Mouse (Mus musculus): ENCODE measurements at regions not wholly inside any gene's neighbourhood (a gene's known extent, or its start where the extent isn't known, plus 50 kb on each side); places are given as distances from the start of the nearest gene placed in this dataset.

- ATAC-seq (replicated peaks; ENCODE audit: low FRiP score, low TSS enrichment, poor library complexity, severe bottlenecking): no peak
Observed at GRCm38 (mm10) chr10:117896911-117897643, 51.2 kb upstream of the Rap1b start.

- no peak for ATAC-seq (replicated peaks; ENCODE audit: low FRiP score, low TSS enrichment, poor library complexity, severe bottlenecking)
Observed at GRCm38 (mm10) chr10:117897766-117898165, 51.9 kb upstream of the Rap1b start.

DNA sequence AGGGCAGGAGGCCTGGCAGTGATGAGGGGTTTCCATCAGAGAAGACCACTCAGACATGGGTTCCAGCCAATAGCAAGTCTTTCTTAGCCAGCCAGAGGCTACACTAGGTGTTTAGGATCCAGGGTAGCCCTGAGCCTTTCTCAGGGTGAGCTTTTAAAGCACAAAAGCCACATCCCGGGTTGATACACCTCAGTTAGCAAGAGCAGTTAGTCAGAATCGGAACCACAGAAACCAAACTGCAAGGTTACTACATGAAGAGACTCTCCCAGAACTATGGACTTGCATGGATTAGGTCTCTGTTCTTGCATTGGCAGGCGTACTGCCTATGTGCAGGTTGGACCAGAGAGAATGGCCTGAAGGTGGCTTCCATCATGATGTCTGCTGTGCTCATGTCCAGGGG, 52.6 kb upstream of the Rap1b start:
- no peak for ATAC-seq (replicated peaks; ENCODE audit: low FRiP score, low TSS enrichment, poor library complexity, severe bottlenecking)

DNA sequence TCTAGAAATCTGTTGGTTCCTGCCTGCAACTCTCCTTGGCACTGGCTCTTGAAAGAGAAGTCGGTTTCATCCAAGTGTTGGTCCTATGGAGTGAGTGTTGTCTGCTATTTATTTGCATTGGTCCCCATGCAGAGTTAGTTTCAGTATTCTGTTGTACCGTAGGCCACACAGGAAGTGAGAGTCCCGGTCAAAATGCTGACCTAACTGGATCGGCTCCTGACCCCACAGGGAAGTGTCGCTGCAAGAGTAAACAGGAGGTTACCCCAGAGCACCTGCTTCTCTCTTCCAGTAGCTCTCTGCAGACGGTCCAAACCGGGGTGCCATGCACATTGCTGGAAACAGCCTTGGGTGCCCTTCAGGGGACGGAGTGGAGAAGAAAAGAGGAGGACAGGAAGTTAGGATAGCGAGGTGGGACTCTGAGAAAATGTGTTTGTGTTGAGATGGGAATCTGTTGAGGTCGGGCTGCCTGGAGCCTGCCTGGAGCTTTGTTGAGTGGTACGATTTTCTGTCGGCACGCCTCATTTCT, 53.6 kb upstream of the Rap1b start:
- ATAC-seq (replicated peaks; ENCODE audit: low FRiP score, low TSS enrichment, poor library complexity, severe bottlenecking): 0 out of 2 replicates have a peak, but pooled peaks have one; percentile 33

DNA sequence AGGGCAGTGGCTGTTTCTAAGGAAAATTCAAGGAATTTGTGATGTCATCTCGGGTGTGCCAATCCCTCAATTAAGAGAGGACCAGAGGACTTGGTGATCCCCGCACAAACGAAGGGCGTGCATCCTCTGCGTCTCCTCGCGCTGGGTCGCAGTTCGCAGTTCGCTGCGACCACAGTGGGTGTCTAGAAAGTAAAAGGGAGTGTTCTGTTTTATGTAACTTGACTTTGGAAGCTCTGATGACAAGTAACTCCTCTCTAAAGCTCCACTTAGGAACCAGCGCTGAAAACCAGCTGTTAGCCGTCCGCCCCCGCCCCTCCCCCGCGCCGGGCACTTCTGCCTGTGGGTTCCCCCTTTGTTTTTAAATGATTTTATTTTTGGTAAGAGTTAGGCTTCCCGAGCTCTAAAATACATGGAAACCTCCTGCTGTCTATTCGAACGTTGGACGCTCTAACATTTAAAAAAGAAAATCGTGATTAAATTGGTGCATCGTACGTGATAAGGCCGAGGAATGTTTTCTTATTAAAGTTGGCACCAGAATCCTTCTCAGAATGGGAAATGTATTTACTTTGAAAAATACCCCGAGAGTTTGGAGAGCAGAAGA, 59.9 kb upstream of the Rap1b start:
- peak; percentile 14; the same call in 1 of the 2 replicates for ATAC-seq (replicated peaks; ENCODE audit: low FRiP score, low TSS enrichment, poor library complexity, severe bottlenecking)

DNA sequence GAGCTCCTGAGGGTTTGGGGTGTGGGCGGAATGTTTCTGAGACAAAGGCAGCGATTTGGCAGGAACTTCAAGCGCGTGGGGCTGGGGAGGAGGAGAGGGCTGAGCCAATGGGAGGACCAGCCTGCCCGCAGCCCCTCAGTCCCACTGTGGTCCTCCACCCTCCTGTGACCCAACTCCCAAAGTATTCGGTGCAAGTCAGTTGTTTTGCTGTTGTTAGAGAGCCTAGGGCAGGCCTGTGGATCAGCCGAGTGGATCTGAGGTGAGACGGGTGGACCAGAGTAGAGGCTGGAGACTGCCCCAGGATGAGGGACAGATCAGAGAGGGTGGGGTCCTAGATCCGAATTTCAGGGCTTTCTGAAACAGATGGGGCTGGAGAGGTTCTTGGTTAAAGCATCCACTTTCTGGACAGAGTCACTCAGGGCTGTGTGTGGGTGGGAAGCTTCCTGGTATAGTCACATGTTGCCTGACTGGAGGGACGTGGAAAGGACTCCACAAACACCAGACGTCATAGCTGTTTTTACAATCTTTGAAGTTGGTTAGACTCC, 60.5 kb upstream of the Rap1b start:
- ATAC-seq (replicated peaks; ENCODE audit: low FRiP score, low TSS enrichment, poor library complexity, severe bottlenecking): peak; percentile 40

DNA sequence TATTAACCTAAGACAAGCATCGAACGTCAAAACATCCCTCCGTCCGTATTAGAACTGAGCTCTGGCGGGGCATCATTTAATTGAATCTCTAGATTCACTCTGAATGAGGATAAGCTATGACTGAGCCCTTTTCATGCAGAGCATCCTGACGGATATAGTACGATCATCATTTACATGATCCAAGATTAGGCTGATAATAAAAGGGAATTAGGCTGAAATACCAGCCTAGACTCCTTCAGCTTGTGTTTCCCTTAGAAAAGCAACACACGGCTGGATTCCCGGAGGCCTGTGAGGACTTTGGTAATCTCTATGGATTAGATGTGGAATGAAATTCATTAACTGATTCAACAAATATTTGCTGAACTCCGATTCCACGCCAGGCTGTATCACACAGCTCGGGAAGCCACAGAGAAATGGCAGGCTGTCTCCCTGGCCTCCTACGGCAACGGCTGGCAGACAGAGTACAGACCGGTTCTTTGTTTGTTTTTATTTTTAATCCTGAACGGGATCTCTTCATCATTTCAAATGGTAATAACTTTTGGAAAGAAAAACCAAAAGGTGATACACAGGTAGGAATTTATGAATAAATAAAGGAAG, 62.3 kb upstream of the Rap1b start:
- no peak for ATAC-seq (replicated peaks; ENCODE audit: low FRiP score, low TSS enrichment, poor library complexity, severe bottlenecking)

DNA sequence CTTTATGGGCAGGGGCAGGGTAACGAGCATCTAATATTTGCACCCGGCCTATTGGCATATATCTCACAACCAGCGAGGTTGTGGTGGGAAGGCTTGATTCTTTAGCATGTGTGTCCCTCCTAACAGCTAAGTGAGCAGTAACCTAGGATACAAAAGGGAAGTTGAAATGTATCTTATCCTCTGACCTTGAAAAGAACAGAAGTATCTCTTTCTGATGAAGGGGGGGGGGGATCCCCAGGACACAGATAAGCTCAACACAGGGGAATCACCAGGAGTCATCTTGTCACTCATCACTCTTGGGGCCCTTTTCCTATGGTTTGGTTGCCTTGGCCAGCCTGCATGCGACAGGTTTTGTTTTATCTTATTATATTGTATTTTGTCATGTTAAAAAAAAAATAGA, 63.3 kb upstream of the Rap1b start:
- no peak for ATAC-seq (replicated peaks; ENCODE audit: low FRiP score, low TSS enrichment, poor library complexity, severe bottlenecking)

DNA sequence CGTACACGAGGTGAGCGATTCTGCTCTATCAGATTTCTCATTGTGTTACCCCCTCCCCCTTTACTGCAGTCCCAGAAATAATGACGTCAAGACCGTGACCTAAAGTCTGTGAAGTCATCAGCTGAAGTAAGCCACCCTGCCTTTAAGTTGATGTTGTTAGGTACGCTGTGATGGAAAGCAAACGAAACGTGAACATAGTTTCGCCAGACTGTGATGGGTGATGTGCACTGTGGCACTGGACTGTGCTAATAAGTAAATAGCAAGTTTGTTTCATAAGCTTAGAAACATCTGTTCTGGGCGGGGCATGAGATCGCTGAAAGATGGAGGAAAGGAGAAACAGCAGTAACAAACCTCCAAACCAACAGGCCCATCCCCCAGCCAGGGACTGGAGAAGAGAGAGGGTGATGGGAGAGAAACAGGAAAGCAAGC, 64.0 kb upstream of the Rap1b start:
- ATAC-seq (replicated peaks; ENCODE audit: low FRiP score, low TSS enrichment, poor library complexity, severe bottlenecking): no peak

- ATAC-seq (replicated peaks; ENCODE audit: low FRiP score, low TSS enrichment, poor library complexity, severe bottlenecking): no peak
Observed at GRCm38 (mm10) chr10:117910426-117910825, 64.6 kb upstream of the Rap1b start.

DNA sequence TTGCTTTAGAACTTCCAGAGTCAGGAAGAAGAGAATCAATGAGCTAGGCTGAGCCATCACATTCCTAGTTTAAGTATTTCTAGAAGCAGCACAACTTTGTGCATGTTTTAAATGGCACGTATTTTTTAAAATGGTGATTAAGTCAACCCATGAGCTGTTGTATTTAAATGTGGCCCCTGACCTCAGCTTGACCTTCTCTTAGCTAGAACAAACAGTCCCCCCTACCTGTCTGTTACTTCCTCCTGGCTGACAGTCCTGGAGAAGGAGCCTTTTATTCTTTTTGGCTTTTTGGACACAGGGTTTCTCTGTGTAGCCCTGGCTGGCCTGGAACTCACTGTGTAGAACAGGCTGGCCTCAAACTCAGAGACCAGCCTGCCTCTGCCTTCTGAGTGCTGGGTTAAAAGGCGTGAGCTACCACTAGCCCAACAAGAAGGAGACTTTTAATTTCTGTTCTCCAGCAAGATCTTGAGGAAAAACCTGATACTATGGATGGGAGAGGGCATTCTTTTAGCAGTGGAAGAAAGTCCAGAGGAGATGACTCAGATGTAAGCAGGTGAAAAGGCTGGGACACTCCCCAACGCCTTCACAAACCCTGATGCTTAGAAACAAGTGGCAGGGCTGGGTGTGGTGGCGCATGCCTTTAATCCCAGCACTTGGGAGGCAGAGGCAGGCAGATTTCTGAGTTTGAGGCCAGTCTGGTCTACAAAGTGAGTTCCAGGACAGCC, 69.3 kb upstream of the Rap1b start:
- ATAC-seq (replicated peaks; ENCODE audit: low FRiP score, low TSS enrichment, poor library complexity, severe bottlenecking): no peak

- ATAC-seq (replicated peaks; ENCODE audit: low FRiP score, low TSS enrichment, poor library complexity, severe bottlenecking): peak; percentile 91
Observed at GRCm38 (mm10) chr10:117916280-117916679, 70.4 kb upstream of the Rap1b start.

GRCm38 (mm10) chr10:117917870-117918269, 72.0 kb upstream of the Rap1b start:
- ATAC-seq (replicated peaks; ENCODE audit: low FRiP score, low TSS enrichment, poor library complexity, severe bottlenecking): no peak

DNA sequence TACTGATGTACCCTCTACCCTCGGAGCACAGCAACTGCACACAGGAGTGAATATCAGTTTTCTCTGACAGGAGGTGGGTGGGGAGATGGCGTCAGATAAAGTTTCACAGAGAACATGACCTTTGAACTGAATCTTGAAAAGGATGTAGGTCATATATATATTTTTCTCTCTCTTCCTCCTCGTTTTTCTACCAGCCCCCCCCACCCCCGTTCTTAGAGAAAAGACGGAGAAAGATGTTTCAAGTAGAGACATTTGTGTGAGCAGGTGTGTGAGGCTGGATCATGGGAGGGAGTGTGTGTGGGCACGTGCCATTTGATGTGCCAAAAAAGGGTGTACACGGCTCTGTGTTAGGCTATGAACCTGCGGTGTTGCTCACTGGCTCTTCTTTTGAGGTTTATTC, 72.8 kb upstream of the Rap1b start:
- ATAC-seq (replicated peaks; ENCODE audit: low FRiP score, low TSS enrichment, poor library complexity, severe bottlenecking): no peak

DNA sequence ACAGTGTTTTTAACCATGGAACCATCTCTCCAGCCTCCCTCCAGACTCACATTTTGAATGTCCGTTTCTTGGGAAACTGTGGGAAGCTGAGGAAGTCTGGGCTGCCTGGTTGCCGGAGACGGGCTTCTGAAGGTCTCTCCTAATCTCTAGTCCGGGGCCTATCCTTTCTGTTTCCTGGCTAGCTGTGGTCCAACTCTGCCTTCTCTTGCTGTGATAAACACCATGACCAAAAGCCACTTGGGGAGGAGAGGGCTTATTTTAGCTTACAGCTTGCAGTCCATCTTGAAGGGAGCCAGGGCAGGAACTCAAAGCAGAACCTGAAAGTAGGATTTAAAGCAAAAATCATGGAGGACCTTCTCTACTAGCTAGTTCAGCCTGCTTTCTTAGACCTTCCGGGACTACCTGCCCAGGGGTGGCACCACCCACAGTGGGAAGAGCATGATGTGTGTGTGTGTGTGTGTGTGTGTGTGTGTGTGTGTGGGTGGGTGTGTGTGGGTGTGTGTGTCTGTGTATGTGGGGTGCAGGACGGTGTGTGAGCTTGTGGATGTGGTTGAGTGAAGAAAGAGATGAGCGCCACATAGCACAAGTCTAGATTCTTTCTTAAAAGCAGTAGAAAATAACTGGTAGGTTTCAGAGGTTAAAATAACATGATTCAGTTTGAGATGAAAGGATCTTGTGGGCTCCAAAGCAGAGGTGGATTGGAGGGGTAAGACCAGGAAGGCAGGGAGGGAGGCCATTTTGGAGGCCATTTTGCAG, 73.5 kb upstream of the Rap1b start:
- ATAC-seq (replicated peaks; ENCODE audit: low FRiP score, low TSS enrichment, poor library complexity, severe bottlenecking): no peak

GRCm38 (mm10) chr10:117925186-117925585, 79.4 kb upstream of the Rap1b start:
- ATAC-seq (replicated peaks; ENCODE audit: low FRiP score, low TSS enrichment, poor library complexity, severe bottlenecking): no peak

- ATAC-seq (replicated peaks; ENCODE audit: low FRiP score, low TSS enrichment, poor library complexity, severe bottlenecking): peak; percentile 48
Observed at GRCm38 (mm10) chr10:117925611-117926555, 80.0 kb upstream of the Rap1b start.

DNA sequence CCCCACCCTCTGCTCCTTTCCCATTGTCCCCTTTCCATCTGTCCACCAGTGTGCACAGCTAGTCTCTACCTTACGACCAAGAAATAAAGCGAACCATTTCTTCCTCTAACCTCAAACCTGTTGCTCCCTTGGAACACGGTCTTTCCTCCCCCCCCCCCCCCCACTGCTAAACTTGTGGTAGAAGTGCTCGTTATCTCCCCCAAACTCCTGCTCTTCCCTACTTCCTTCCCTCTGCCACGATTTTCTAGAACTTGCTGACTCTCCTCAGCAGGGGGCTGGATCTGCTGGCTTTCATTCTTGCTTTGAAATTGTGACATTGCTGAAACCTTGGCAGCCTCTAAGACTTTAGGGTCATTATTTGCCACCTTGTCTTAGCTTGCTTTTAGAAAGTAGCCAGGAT, 83.2 kb upstream of the Rap1b start:
- ATAC-seq (replicated peaks; ENCODE audit: low FRiP score, low TSS enrichment, poor library complexity, severe bottlenecking): 0 out of 2 replicates have a peak, but pooled peaks have one; percentile 11

All from megakaryocyte-erythroid progenitor cell, adult 5-6 weeks (primary cell).